Mouse (Mus musculus) frontal cortex, postnatal 14 days (tissue): Measurements from ENCODE around the gene Gm49396.
A peak's percentile ranks its signal among the peaks of the same experiment; 100 is the strongest.

Source experiments
- DNase-seq, 2 experiments: peaks; one replicate each; pipeline ENCODE4 v3.0.0; 2022; ENCODE audit warnings: low spot score in 2 of 2

The Gm49396 gene

GRCm38 (mm10) chr7:30552102-30553020 is 10.8 kb upstream of the Gm49396 start, which contains the start of the genes Hspb6 and Proser3:
Gene Hspb6, plus strand, starts transcription at chr7:30552178.
Gene Proser3, minus strand, starts transcription at chr7:30552299.
- peak; percentile 93 to 95 for DNase-seq

- no peak for DNase-seq
Observed at GRCm38 (mm10) chr7:30553021-30553589, 10.0 kb upstream of the Gm49396 start.

DNA sequence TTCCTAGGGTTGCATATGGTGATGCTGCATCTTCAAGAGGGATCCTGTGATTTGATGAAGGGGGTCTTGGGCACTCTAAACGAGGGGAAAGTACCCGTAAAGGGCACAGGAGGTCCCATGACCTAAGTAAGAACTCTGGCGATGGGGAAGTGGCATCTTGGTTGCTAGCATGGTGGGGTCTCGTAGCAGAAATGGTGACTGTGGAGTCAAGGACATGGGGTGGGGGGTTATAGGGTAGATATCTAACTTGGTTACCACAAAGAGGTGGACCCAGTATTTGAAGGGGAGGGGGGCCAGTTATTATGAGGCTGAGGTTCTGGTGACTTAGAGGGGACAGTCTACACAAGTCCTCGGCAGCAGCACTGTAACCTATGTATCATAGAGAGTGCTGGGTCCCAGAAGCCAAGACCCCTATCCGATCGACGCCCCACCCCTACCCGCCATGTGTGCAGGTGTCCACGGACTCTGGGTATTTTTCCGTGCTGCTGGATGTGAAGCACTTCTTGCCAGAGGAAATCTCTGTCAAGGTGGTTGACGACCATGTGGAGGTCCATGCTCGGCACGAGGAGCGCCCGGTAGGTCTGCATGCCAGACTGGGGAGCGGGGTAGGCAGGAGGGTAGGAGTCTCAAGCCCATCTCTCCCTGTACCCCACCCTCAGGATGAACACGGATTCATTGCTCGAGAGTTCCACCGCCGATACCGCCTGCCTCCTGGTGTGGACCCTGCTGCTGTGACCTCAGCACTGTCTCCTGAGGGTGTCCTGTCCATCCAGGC is 9.1 kb upstream of the Gm49396 start:
- no peak for DNase-seq

GRCm38 (mm10) chr7:30556894-30557536 is 6.1 kb upstream of the Gm49396 start:
- DNase-seq, result no peak

DNA sequence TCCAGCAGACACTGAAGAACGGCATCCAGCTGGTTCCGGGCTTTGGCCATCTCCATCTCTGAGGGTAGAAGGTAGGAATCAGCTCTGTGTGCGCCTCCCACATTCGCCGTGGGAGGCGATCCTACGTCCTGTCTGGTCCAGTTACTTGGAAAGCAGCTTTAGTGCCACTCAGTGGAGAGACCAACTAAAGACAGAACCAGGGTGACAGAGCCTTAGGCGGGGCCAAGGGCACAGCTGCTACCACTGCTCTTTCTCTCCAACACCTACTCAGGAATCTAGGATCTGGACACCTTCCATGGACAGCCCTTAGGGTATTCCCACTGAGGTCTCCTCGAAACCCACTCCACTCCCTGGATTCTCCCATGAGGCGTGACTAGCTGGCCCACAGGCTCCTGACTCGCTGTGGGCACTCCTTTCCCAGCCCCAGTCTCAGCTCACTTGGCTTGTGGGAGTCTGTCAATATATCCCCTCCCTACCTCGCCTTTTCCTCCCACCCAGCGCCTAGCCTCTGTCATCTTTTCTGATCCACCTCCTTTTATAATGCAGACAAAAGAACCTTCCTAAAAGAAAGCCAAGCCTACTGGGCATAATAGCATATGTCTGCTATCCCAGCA is 5.1 kb upstream of the Gm49396 start:
- DNase-seq, result no peak

DNA sequence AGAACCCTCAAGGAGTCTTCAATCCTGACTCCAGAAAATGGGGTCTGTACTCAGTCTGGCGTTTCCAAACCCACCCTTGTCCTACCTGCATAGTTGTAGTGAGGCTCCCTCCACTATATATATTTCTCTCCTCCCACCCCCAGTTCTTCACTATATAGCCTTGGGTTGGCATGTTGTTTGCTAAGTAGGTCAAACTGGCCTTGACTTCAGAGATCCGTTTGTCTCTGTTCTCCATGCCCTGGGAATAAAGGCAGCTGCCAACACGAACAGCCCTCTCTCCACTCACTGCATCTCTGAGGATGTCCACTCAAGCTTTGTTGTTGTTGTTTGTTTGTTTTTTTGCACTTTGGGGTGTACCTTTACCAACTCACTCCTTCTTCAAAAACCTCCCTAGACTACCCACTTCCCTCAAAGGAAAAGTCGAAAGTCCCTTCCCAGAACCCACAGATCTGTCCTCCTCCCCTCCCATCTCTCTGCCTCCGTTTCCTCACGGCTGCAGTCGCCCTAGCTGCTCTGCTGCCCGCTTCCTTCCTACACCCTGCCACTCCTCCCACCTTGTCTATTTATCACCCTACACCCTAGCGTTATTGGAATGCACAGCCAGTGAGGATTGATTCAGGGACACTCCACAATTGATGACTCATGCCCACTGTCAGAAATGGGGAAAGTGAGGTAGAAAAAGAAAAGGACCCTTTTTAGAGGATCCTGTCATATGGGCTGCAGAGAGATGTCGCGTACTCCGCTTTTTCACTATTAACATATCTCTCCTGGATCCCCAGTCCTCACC is 4.3 kb upstream of the Gm49396 start:
- no peak for DNase-seq

GRCm38 (mm10) chr7:30559443-30559954 is 3.6 kb upstream of the Gm49396 start, which contains the start of gene Lin37:
Gene Lin37, minus strand, starts transcription at chr7:30559838.
- peak; percentile 96 to 98 for DNase-seq

GRCm38 (mm10) chr7:30560296-30560695 is 2.8 kb upstream of the Gm49396 start:
- no peak for DNase-seq

GRCm38 (mm10) chr7:30562526-30563116 is 523 bp upstream of the Gm49396 start:
- DNase-seq, result peak in 1 of 2 experiments; percentile 50

DNA sequence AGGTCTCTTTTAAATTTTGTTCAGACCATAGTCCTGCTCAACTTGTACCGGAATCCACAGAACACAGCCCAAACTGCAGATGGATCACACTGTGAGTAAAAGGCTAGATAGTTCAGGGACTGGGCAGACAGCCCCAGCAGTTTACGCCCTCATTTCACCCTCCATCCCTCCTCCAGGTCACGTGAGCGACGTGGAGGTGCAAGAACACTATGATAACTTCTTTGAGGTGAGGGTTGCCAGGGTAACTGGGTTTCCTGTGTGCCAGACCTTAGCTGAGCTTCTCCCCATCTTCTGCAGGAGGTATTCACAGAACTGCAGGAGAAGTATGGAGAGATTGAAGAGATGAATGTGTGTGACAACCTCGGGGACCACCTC is 749 bp downstream of the Gm49396 start:
- DNase-seq, result no peak

GRCm38 (mm10) chr7:30564970-30565571 is 1.9 kb downstream of the Gm49396 start, which contains the start of gene Igflr1:
Gene Igflr1, plus strand, starts transcription at chr7:30565427.
- no peak for DNase-seq

- DNase-seq, result no peak
Observed at GRCm38 (mm10) chr7:30566033-30566432, 2.9 kb downstream of the Gm49396 start.

- DNase-seq, result no peak
Observed at GRCm38 (mm10) chr7:30567555-30567954, 4.4 kb downstream of the Gm49396 start.

- DNase-seq, result no peak
Observed at GRCm38 (mm10) chr7:30572389-30572788, 9.2 kb downstream of the Gm49396 start.

DNA sequence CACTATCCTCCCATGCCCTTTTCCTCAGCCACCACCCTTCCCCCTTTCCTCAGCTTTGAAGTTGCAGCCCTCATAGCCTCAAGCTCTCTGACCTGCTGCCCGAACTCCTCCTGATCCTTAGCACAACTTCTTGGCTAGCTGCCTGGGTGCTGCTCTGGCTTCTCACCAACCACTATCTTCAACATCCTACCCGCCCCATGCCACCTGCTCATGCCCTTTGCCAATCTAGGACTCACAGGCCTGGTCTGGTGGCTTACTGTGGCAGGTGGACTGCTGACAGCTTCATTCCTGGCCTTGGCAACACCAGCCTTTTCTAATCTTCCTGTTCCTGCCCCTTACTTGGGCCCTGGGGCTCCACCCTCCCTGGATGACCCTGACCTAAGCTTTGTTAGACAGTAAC is 9.8 kb downstream of the Gm49396 start:
- DNase-seq, result no peak

- DNase-seq, result no peak
Observed at GRCm38 (mm10) chr7:30579950-30580349, 16.8 kb downstream of the Gm49396 start.

- DNase-seq, result no peak
Observed at GRCm38 (mm10) chr7:30581547-30581946, 18.4 kb downstream of the Gm49396 start.

DNA sequence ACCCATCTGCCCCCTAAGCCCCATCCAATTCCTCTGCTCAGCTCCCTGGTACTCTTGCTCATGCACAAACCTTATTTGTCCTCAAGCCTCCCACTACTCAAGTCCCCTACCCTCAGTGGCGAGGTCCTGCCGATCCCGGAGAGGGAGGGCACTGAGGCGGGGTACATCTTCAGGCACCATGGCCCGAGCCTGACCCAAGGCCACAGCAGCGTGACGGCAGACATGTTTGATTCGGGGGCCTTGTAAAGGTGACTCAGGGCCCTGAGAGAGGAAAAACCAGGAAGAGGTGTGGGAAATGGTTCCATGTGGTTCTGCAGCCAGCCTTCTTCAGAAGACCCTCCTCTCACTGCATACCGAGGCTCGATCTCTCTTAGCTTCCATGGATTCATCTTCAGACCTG is 21.2 kb downstream of the Gm49396 start:
- DNase-seq, result no peak

DNA sequence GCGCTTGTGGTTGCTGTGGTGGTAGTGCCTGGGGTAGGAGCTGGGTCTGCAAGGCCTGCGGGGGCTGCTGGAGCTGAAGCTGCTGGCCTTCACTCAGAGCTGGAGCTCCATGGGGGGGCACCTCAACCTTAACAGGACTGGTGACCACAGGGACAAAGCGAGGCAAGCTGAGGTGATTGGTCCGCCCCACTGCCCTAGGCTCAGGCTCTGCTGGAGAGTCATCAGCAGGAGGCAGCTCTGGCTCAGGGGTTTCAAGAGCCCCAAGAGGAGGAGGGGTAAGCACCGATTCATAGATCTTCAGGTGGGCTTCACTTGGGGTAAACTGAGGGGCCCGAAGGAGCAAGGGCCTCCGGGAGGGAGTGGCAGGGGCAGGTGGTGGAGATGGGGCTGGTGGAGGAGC is 22.0 kb downstream of the Gm49396 start:
- no peak for DNase-seq
